Mouse (Mus musculus) heart, postnatal 25 days (tissue): ENCODE data around the gene Gm8882. TPM values are rescaled to one million over a fixed set of nuclear protein-coding genes. Genes with fewer than 3 reads are reported as not detected.
"Not testable (repeated sequence)": the region's sequence is repeated elsewhere in the genome, so short reads cannot be mapped to it uniquely, and the experiment has no call there.

ENCODE experiments used
- DNase-seq: peaks from one replicate; pipeline ENCODE4 v3.0.0; 2022; ENCODE audit warnings: low spot score
- intact Hi-C: fragments of 180-260 bp; cut with DNase I; formaldehyde crosslinking; loops from one replicate; pipeline ENCODE4 v1.15.1; 2025
- total RNA-seq, 2 experiments: library from RNA; stranded (reverse); gene quantifications; 2 replicates each; pipeline ENCODE4 v1.2.3; 2021

The Gm8882 gene
- total RNA-seq: not detected

DNA sequence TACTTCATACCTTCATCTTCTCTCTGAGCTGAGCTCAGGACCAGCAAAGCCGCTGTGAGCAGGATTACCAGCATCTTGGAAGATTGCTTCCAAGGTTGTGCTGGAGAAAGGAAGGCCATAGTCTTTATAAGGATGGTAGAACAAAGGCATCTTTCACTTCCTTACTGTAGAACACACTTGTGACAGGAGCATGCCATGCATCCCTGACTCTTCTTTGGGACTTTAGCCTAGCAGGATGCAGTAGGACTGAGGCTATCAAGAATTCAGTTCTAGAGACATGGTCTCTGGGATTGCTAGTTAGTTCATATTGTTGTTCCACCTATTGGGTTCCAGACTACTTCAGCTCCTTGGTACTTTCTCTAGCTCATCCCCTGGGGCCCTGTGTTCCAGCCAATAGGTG, at the start of gene Gm8882:
Gm8882 (minus strand) TSS at position 101 of the 400 bp plus-strand sequence.
- intact Hi-C loops, DNase-seq: not testable (repeated sequence)

DNA sequence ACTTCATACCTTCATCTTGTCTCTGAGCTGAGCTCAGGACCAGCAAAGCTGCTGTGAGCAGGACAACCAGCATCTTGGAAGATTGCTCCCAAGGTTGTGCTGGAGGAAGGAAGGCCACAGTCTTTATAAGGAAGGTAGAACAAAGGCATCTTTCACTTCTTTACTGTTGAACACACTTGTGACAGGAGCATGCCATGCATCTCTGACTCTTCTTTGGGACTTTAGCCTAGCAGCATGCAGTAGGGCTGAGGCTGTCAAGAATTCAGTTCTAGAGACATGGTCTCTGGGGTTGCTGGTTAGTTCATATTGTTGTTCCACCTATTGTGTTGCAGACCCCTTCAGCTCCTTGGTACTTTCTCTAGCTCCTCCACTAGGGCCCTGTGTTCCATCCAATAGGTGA, 49.3 kb downstream of the Gm8882 start, which contains the start of gene Prpmp5:
Prpmp5 (minus strand) TSS at position 101 of the 400 bp plus-strand sequence.
- intact Hi-C loops, DNase-seq: not testable (repeated sequence)

Other genes with a start within 250 kb of the Gm8882 start
- gene Prb1, start 153.6 kb downstream of the Gm8882 start, total RNA-seq: not detected
- gene Prpmp5, start 49.4 kb downstream of the Gm8882 start, total RNA-seq: not detected
- not detected for gene Prh1, start 205.7 kb upstream of the Gm8882 start, total RNA-seq
- not detected for gene Prp2, start 231.8 kb upstream of the Gm8882 start, total RNA-seq